Mouse (Mus musculus) embryonic fibroblast, embryonic 13.5 days (primary cell): ENCODE results near the gene Supt6.

Experiments
- CTCF ChIP-seq: IDR thresholded peaks from 2 replicates; pipeline ENCODE4 v1.5.1; 2011; ENCODE audit warnings: mild to moderate bottlenecking, control low read depth, low read length, moderate library complexity, borderline replicate concordance; ENCODE audit not compliant: insufficient read depth
- POLR2A ChIP-seq: IDR thresholded peaks from 2 replicates; pipeline ENCODE4 v1.6.1; 2011; ENCODE audit warnings: low read depth, mild to moderate bottlenecking, control low read depth, low read length, moderate library complexity

DNA sequence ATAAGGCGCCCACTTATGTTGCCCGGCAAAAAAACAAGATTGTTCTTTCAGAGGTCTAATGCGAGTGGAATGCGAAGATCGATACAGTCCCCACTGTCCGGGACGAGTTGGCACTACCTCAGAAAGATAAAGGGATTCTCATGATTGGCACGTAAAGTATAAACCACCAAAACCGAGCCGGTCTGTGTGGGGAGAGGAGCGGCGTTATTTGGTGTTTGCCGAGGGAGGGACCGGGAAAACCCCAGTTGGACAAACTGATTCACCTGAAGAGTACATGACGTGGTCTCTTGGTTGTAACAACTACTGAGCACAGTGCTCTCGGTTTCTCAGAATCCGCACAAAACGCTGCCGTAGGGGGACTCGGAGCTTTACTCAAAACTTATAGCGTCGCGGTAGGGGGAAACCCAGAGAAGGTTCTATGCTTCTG, 68.9 kb downstream of the Supt6 start:
- TF ChIP-seq POLR2A (no peak), CTCF (no peak)
